Mouse (Mus musculus): ENCODE data around the gene Papola. TPM values are rescaled to one million over a fixed set of nuclear protein-coding genes. Genes with fewer than 3 reads are reported as not detected.

Papola gene
- polyA plus RNA-seq, 1 experiment from 2014 or later: 228 TPM

DNA sequence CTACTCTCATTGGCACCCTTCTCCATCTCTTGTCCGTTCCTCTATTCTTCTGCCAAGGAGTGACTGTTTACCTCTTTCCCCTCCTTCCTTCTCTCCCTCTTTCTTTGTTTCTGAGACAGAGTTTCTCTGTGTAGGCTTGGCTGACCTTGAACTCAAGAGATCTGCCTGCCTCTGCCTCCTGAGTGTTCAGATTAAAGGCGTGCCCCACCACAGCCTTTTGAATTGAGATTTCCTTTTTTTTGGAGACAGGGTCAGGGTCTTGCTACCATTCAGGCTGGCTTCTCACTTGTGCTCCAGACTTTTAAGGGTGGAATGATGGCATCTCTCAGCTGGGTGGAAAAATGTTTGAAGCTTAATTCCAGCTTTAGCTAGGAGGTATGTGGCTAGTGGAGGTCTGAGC is 3.1 kb downstream of the Papola start:
- no peak overlapping the region for H3K9ac ChIP-seq (ENCODE audit: low read length)
- ATAC-seq (ENCODE audit: insufficient read depth, low FRiP score, low TSS enrichment) (no peak), DNase-seq (ENCODE audit: low spot score) (no peak)
- H3K27me3 ChIP-seq (ENCODE audit: control insufficient read depth, insufficient read depth, low read length): no peaks in the 10 kb centered on the region
- H3K4me3 ChIP-seq (ENCODE audit: low read depth, low read length): no peak overlapping the region
- H3K9me3 ChIP-seq (ENCODE audit: control insufficient read depth, low read length): no peaks in the 10 kb centered on the region
- H3K4me2 ChIP-seq (ENCODE audit: low read depth): no peak overlapping the region
- 97% methylated on average over 2 of the region's 2 CpGs for WGBS
- no peaks in the 10 kb centered on the region; the same call in 1 of the 2 replicates for H3K36me3 ChIP-seq (ENCODE audit: control insufficient read depth, insufficient read depth, low read length)
- no peak overlapping the region for H3K27ac ChIP-seq (ENCODE audit: low read depth, low read length)
- peaks cover 7% of the 10 kb centered on the region; the same call in 1 of the 2 replicates for H3K4me1 ChIP-seq (ENCODE audit: control insufficient read depth, insufficient read depth, low read length)

DNA sequence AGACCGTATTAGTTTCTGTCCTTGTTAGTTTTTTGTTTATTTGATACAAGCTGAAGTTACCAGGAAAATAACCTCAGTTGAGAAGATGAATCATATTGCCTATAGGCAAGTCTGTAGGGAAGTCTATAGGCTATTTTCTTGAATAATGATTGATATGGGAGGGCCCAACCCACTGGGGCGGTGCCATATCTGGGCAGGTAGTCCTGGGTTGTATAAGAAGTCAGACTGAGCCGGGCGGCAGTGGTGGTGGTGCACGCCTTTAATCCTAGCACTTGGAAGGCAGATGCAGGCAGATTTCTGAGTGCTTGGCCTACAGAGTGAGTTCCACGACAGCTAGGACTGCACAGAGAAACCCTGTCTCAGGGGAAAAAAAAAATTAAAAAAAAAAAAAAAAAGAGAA is 5.4 kb downstream of the Papola start:
- no peak for ATAC-seq (ENCODE audit: insufficient read depth, low FRiP score, low TSS enrichment)
- Histone ChIP-seq H3K4me1 (ENCODE audit: control insufficient read depth, insufficient read depth, low read length) (peaks cover 7% of the 10 kb centered on the region; the same call in 1 of the 2 replicates), H3K9ac (ENCODE audit: low read length) (no peak overlapping the region), H3K27ac (ENCODE audit: low read depth, low read length) (no peak overlapping the region), H3K4me3 (ENCODE audit: low read depth, low read length) (no peak overlapping the region), H3K36me3 (ENCODE audit: control insufficient read depth, insufficient read depth, low read length) (no peaks in the 10 kb centered on the region; the same call in 1 of the 2 replicates), H3K4me2 (ENCODE audit: low read depth) (no peak overlapping the region), H3K27me3 (ENCODE audit: control insufficient read depth, insufficient read depth, low read length) (no peaks in the 10 kb centered on the region), H3K9me3 (ENCODE audit: control insufficient read depth, low read length) (no peaks in the 10 kb centered on the region)
- no peak for DNase-seq (ENCODE audit: low spot score)
- 93% methylated on average over 6 of the region's 6 CpGs for WGBS

DNA sequence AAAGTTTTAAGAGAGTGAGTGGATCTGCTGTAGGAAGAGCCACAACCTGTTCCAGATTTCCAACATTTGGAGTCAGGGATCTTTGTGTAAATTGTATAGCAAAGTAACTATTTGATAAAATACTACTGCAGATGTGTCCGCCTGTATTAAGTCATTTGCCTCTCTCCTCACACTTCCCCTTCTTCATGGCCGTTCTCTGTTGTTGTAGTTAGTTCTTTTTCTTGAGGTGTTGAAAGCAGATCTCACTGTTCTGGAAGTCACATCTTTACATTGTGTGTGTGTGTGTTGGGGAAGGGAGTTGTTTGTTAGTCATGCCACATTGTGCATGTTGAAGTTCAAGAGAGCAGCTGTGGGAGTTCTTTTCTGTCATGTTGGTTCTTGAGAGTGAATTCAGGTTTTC is 10.4 kb downstream of the Papola start:
- ATAC-seq (ENCODE audit: insufficient read depth, low FRiP score, low TSS enrichment) (no peak), DNase-seq (ENCODE audit: low spot score) (no peak)
- H3K9me3 ChIP-seq (ENCODE audit: control insufficient read depth, low read length): no peaks in the 10 kb centered on the region
- H3K4me1 ChIP-seq (ENCODE audit: control insufficient read depth, insufficient read depth, low read length): no peaks in the 10 kb centered on the region
- H3K36me3 ChIP-seq (ENCODE audit: control insufficient read depth, insufficient read depth, low read length): no peaks in the 10 kb centered on the region
- 94% methylated on average over 2 of the region's 2 CpGs for WGBS
- no peaks in the 10 kb centered on the region for H3K27me3 ChIP-seq (ENCODE audit: control insufficient read depth, insufficient read depth, low read length)
- H3K4me2 ChIP-seq (ENCODE audit: low read depth): no peak overlapping the region
- H3K4me3 ChIP-seq (ENCODE audit: low read depth, low read length): no peak overlapping the region
- H3K27ac ChIP-seq (ENCODE audit: low read depth, low read length): no peak overlapping the region
- no peak overlapping the region for H3K9ac ChIP-seq (ENCODE audit: low read length)

DNA sequence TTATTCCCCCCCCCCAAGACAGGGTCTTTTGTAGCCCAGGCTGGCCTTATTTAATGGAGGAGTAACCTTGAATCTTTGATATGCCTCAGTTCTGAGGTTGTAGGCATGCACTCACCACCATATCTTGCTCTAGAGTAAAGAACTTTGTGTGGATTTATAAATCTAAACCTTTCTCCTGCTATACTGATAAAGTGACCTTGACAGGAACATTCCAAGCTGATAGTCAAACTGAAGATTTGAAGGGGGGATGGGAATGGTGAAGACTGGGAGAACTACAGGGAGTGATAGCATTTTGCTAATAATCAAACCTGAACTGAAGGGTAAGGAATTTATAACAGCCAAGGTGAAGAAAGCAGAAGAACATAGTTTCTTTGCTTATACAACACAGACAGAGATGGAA is 13.5 kb downstream of the Papola start:
- DNase-seq (ENCODE audit: low spot score): no peak
- no peak for ATAC-seq (ENCODE audit: insufficient read depth, low FRiP score, low TSS enrichment)

GRCm38 (mm10) chr12:105805790-105806189 is 21.3 kb downstream of the Papola start:
- Histone ChIP-seq H3K4me1 (ENCODE audit: control insufficient read depth, insufficient read depth, low read length) (no peaks in the 10 kb centered on the region), H3K36me3 (ENCODE audit: control insufficient read depth, insufficient read depth, low read length) (peaks cover 11% of the 10 kb centered on the region; the same call in 1 of the 2 replicates), H3K27ac (ENCODE audit: low read depth, low read length) (no peak overlapping the region), H3K9ac (ENCODE audit: low read length) (no peak overlapping the region), H3K4me2 (ENCODE audit: low read depth) (no peak overlapping the region), H3K4me3 (ENCODE audit: low read depth, low read length) (no peak overlapping the region), H3K27me3 (ENCODE audit: control insufficient read depth, insufficient read depth, low read length) (no peaks in the 10 kb centered on the region), H3K9me3 (ENCODE audit: control insufficient read depth, low read length) (no peaks in the 10 kb centered on the region)
- ATAC-seq (ENCODE audit: insufficient read depth, low FRiP score, low TSS enrichment): no peak
- WGBS: 92% methylated on average over 3 of the region's 3 CpGs
- no peak for DNase-seq (ENCODE audit: low spot score)

More for the DNA sequence above, 13.5 kb downstream of the Papola start:
- Histone ChIP-seq H3K27me3 (ENCODE audit: control insufficient read depth, insufficient read depth, low read length) (no peaks in the 10 kb centered on the region), H3K4me1 (ENCODE audit: control insufficient read depth, insufficient read depth, low read length) (no peaks in the 10 kb centered on the region), H3K9ac (ENCODE audit: low read length) (no peak overlapping the region), H3K9me3 (ENCODE audit: control insufficient read depth, low read length) (no peaks in the 10 kb centered on the region), H3K36me3 (ENCODE audit: control insufficient read depth, insufficient read depth, low read length) (no peaks in the 10 kb centered on the region; the same call in 1 of the 2 replicates), H3K27ac (ENCODE audit: low read depth, low read length) (no peak overlapping the region), H3K4me2 (ENCODE audit: low read depth) (no peak overlapping the region), H3K4me3 (ENCODE audit: low read depth, low read length) (no peak overlapping the region)

GRCm38 (mm10) chr12:105806205-105806604 is 21.7 kb downstream of the Papola start:
- ATAC-seq (ENCODE audit: insufficient read depth, low FRiP score, low TSS enrichment): no peak
- H3K36me3 ChIP-seq (ENCODE audit: control insufficient read depth, insufficient read depth, low read length): peaks cover 14% of the 10 kb centered on the region; the same call in 1 of the 2 replicates
- 96% methylated on average over 3 of the region's 3 CpGs for whole genome bisulfite sequencing

DNA sequence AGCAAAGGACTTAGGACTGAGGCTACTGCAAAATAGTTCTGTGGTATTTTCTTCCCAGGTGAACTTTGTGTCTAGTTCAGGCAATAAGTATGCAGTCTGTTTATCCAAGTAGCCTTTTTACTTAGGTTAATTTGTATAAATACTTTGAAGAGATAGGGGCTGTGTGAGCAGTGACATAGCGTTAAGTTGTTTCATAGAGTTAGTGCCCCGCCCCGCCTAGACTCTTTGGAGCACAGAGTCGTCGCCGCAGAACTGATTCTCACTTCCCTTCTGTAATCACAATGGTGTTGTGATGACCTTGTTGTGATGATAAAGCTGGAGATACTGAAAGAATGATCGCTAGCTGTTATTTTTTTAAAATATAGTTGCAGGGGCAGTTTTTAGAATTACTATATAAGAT is 22.9 kb downstream of the Papola start:
- no peak overlapping the region for H3K4me3 ChIP-seq (ENCODE audit: low read depth, low read length)
- no peak for DNase-seq (ENCODE audit: low spot score)
- no peaks in the 10 kb centered on the region for H3K4me1 ChIP-seq (ENCODE audit: control insufficient read depth, insufficient read depth, low read length)
- H3K4me2 ChIP-seq (ENCODE audit: low read depth): no peak overlapping the region
- H3K9me3 ChIP-seq (ENCODE audit: control insufficient read depth, low read length): no peaks in the 10 kb centered on the region
- H3K9ac ChIP-seq (ENCODE audit: low read length): no peak overlapping the region
- no peaks in the 10 kb centered on the region for H3K27me3 ChIP-seq (ENCODE audit: control insufficient read depth, insufficient read depth, low read length)
- ATAC-seq (ENCODE audit: insufficient read depth, low FRiP score, low TSS enrichment): no peak
- no peak overlapping the region for H3K27ac ChIP-seq (ENCODE audit: low read depth, low read length)
- WGBS: 95% methylated on average over 7 of the region's 7 CpGs
- peaks cover 14% of the 10 kb centered on the region; the same call in 1 of the 2 replicates for H3K36me3 ChIP-seq (ENCODE audit: control insufficient read depth, insufficient read depth, low read length)

More at GRCm38 (mm10) chr12:105806205-105806604, 21.7 kb downstream of the Papola start:
- no peak for DNase-seq (ENCODE audit: low spot score)
- H3K4me2 ChIP-seq (ENCODE audit: low read depth): no peak overlapping the region
- H3K9me3 ChIP-seq (ENCODE audit: control insufficient read depth, low read length): no peaks in the 10 kb centered on the region
- no peak overlapping the region for H3K4me3 ChIP-seq (ENCODE audit: low read depth, low read length)
- H3K27ac ChIP-seq (ENCODE audit: low read depth, low read length): no peak overlapping the region
- H3K4me1 ChIP-seq (ENCODE audit: control insufficient read depth, insufficient read depth, low read length): no peaks in the 10 kb centered on the region
- no peak overlapping the region for H3K9ac ChIP-seq (ENCODE audit: low read length)
- no peaks in the 10 kb centered on the region for H3K27me3 ChIP-seq (ENCODE audit: control insufficient read depth, insufficient read depth, low read length)

GRCm38 (mm10) chr12:105808945-105809344 is 24.5 kb downstream of the Papola start:
- Histone ChIP-seq H3K9ac (ENCODE audit: low read length) (no peak overlapping the region), H3K4me2 (ENCODE audit: low read depth) (no peak overlapping the region), H3K9me3 (ENCODE audit: control insufficient read depth, low read length) (no peaks in the 10 kb centered on the region), H3K27ac (ENCODE audit: low read depth, low read length) (no peak overlapping the region), H3K4me3 (ENCODE audit: low read depth, low read length) (no peak overlapping the region), H3K36me3 (ENCODE audit: control insufficient read depth, insufficient read depth, low read length) (peaks cover 14% of the 10 kb centered on the region), H3K27me3 (ENCODE audit: control insufficient read depth, insufficient read depth, low read length) (no peaks in the 10 kb centered on the region), H3K4me1 (ENCODE audit: control insufficient read depth, insufficient read depth, low read length) (no peaks in the 10 kb centered on the region)
- WGBS: 97% methylated on average over 3 of the region's 3 CpGs
- DNase-seq (ENCODE audit: low spot score): no peak
- no peak for ATAC-seq (ENCODE audit: insufficient read depth, low FRiP score, low TSS enrichment)

GRCm38 (mm10) chr12:105810608-105811007 is 26.1 kb downstream of the Papola start:
- H3K4me3 ChIP-seq (ENCODE audit: low read depth, low read length): no peak overlapping the region
- H3K36me3 ChIP-seq (ENCODE audit: control insufficient read depth, insufficient read depth, low read length): peaks cover 11% of the 10 kb centered on the region
- no peak overlapping the region for H3K4me2 ChIP-seq (ENCODE audit: low read depth)
- no peaks in the 10 kb centered on the region for H3K9me3 ChIP-seq (ENCODE audit: control insufficient read depth, low read length)
- ATAC-seq (ENCODE audit: insufficient read depth, low FRiP score, low TSS enrichment) (no peak), DNase-seq (ENCODE audit: low spot score) (no peak)
- H3K27me3 ChIP-seq (ENCODE audit: control insufficient read depth, insufficient read depth, low read length): no peaks in the 10 kb centered on the region
- no peak overlapping the region for H3K9ac ChIP-seq (ENCODE audit: low read length)
- no peaks in the 10 kb centered on the region for H3K4me1 ChIP-seq (ENCODE audit: control insufficient read depth, insufficient read depth, low read length)
- 92% methylated on average over 6 of the region's 6 CpGs for WGBS
- no peak overlapping the region for H3K27ac ChIP-seq (ENCODE audit: low read depth, low read length)

Measured in neural tube, embryonic 11.5 days (tissue).